Mouse (Mus musculus) MEL (cell line): ENCODE measurements at regions not wholly inside any gene's neighbourhood (a gene's known extent, or its start where the extent isn't known, plus 50 kb on each side); places are given as distances from the start of the nearest gene placed in this dataset.

Experiments used
- DNase-seq: peaks from one replicate; pipeline ENCODE4 v3.0.0; 2011; ENCODE audit warnings: low read depth, low spot score
- H3K27ac ChIP-seq: 2 replicates; pipeline ENCODE4 v1.5.1; 2012; ENCODE audit warnings: low read depth, mild to moderate bottlenecking, control low read depth, low read length, moderate library complexity; ENCODE audit not compliant: control insufficient read depth
- H3K27me3 ChIP-seq, 2 experiments: fragments of 150-350 bp in 1 of 2; sonication (generic) in 1 of 2; 2 replicates each; pipeline ENCODE4 v1.6.1; 2012; ENCODE audit warnings: low read length in 2 of 2, mild to moderate bottlenecking in 2 of 2, improper control_type of control experiment in 1 of 2, moderate library complexity in 1 of 2; ENCODE audit not compliant: insufficient read depth in 2 of 2, control insufficient read depth in 1 of 2
- H3K36me3 ChIP-seq, 2 experiments: 2 replicates each; pipeline ENCODE4 v1.6.1; 2012 to 2014; ENCODE audit warnings: low read length in 2 of 2, improper control_type of control experiment in 1 of 2, inconsistent platforms in 1 of 2, mild to moderate bottlenecking in 1 of 2; ENCODE audit not compliant: insufficient read depth in 2 of 2, control insufficient read depth in 1 of 2
- H3K4me1 ChIP-seq, 2 experiments: fragments of 150-350 bp in 1 of 2; sonication (generic) in 1 of 2; 2 replicates each; pipeline ENCODE4 v1.6.1; 2012; ENCODE audit warnings: low read length in 2 of 2, improper control_type of control experiment in 1 of 2, mild to moderate bottlenecking in 1 of 2; ENCODE audit not compliant: insufficient read depth in 2 of 2, control insufficient read depth in 1 of 2
- H3K4me3 ChIP-seq, 2 experiments: fragments of 150-350 bp in 1 of 2; sonication (generic) in 1 of 2; 2 replicates each; pipeline ENCODE4 v1.5.1; 2012; ENCODE audit warnings: low read depth in 2 of 2, low read length in 2 of 2, mild to moderate bottlenecking in 2 of 2, moderate library complexity in 2 of 2, control low read depth in 1 of 2, improper control_type of control experiment in 1 of 2; ENCODE audit not compliant: control insufficient read depth in 1 of 2, insufficient read depth in 1 of 2
- H3K79me2 ChIP-seq: 2 replicates; pipeline ENCODE4 v1.6.1; 2012; ENCODE audit warnings: mild to moderate bottlenecking, low read length, moderate library complexity; ENCODE audit not compliant: control insufficient read depth, poor library complexity, insufficient read depth
- H3K9ac ChIP-seq: 2 replicates; pipeline ENCODE4 v1.6.1; 2012; ENCODE audit warnings: low read depth, mild to moderate bottlenecking, control low read depth, low read length, moderate library complexity; ENCODE audit not compliant: control insufficient read depth, poor library complexity, severe bottlenecking
- H3K9me3 ChIP-seq: fragments of 150-350 bp; sonication (generic); replicated peaks from 2 replicates; pipeline ENCODE4 v1.6.1; 2012; ENCODE audit warnings: mild to moderate bottlenecking, low read length, improper control_type of control experiment, moderate library complexity; ENCODE audit not compliant: insufficient read depth
- BHLHE40 ChIP-seq: IDR thresholded peaks from 2 replicates; pipeline ENCODE4 v1.6.1; 2012; ENCODE audit warnings: low read depth, mild to moderate bottlenecking, inconsistent platforms, low read length, improper control_type of control experiment, borderline replicate concordance
- CHD2 ChIP-seq: IDR thresholded peaks from 2 replicates; pipeline ENCODE4 v1.6.1; 2011; ENCODE audit warnings: low read length, improper control_type of control experiment
- CTCF ChIP-seq, 3 experiments: IDR thresholded peaks in 2 of 3; conservative IDR thresholded peaks in 1 of 3; 2 replicates each; pipeline ENCODE4 v1.5.1; 2011 to 2012; ENCODE audit warnings: low read length in 3 of 3, low read depth in 2 of 3, mild to moderate bottlenecking in 2 of 3, improper control_type of control experiment in 1 of 3, inconsistent platforms in 1 of 3, mixed read lengths in 1 of 3, moderate library complexity in 1 of 3; ENCODE audit not compliant: control insufficient read depth in 1 of 3, insufficient read depth in 1 of 3, poor library complexity in 1 of 3, severe bottlenecking in 1 of 3
- GABPA ChIP-seq: IDR thresholded peaks from 2 replicates; pipeline ENCODE4 v1.6.1; 2012; ENCODE audit warnings: low read depth, mild to moderate bottlenecking, inconsistent platforms, low read length, improper control_type of control experiment, moderate library complexity
- HCFC1 ChIP-seq: IDR thresholded peaks from 2 replicates; pipeline ENCODE4 v1.6.1; 2012; ENCODE audit warnings: low read depth, mild to moderate bottlenecking, inconsistent platforms, low read length, improper control_type of control experiment, moderate library complexity
- MAFK ChIP-seq: IDR thresholded peaks from 2 replicates; pipeline ENCODE4 v1.6.1; 2011; ENCODE audit warnings: low read depth, mild to moderate bottlenecking, low read length, improper control_type of control experiment, borderline replicate concordance
- MEF2A ChIP-seq: IDR thresholded peaks from 2 replicates; pipeline ENCODE4 v1.6.1; 2014; ENCODE audit warnings: low read depth, mild to moderate bottlenecking, inconsistent platforms, low read length, improper control_type of control experiment; ENCODE audit not compliant: poor library complexity, insufficient replicate concordance, severe bottlenecking; ENCODE audit errors: extremely low read depth
- MXI1 ChIP-seq: IDR thresholded peaks from 2 replicates; pipeline ENCODE4 v1.6.1; 2011; ENCODE audit warnings: mild to moderate bottlenecking, low read depth, low read length, improper control_type of control experiment
- MYB ChIP-seq: IDR thresholded peaks from 2 replicates; pipeline ENCODE4 v1.6.1; 2011; ENCODE audit warnings: mild to moderate bottlenecking, low read depth, low read length, improper control_type of control experiment
- POLR2A ChIP-seq, 2 experiments: IDR thresholded peaks; 2 replicates each; pipeline ENCODE4 v1.6.1; 2011 to 2012; ENCODE audit warnings: low read length in 2 of 2, mild to moderate bottlenecking in 2 of 2, control low read depth in 1 of 2, improper control_type of control experiment in 1 of 2, low read depth in 1 of 2, moderate library complexity in 1 of 2; ENCODE audit not compliant: control insufficient read depth in 1 of 2, insufficient read depth in 1 of 2, poor library complexity in 1 of 2
- POLR2AphosphoS2 ChIP-seq: IDR thresholded peaks from 2 replicates; pipeline ENCODE4 v1.6.1; 2011; ENCODE audit warnings: low read length, improper control_type of control experiment
- POLR2AphosphoS5 ChIP-seq: IDR thresholded peaks from 2 replicates; pipeline ENCODE4 v1.6.1; 2012; ENCODE audit warnings: low read depth, borderline replicate concordance, mild to moderate bottlenecking, inconsistent platforms, low read length, moderate library complexity, mixed read lengths
- RAD21 ChIP-seq: IDR thresholded peaks from 2 replicates; pipeline ENCODE4 v1.6.1; 2011; ENCODE audit warnings: mild to moderate bottlenecking, low read depth, low read length, improper control_type of control experiment
- SMC3 ChIP-seq: IDR thresholded peaks from 2 replicates; pipeline ENCODE4 v1.6.1; 2011; ENCODE audit warnings: low read depth, low read length, improper control_type of control experiment
- TCF12 ChIP-seq: IDR thresholded peaks from 2 replicates; pipeline ENCODE4 v1.6.1; 2014; ENCODE audit warnings: low read depth, mild to moderate bottlenecking, inconsistent platforms, low read length, improper control_type of control experiment, moderate library complexity
- USF1 ChIP-seq: IDR thresholded peaks from 2 replicates; pipeline ENCODE4 v1.6.1; 2014; ENCODE audit warnings: low read depth, mild to moderate bottlenecking, inconsistent platforms, low read length, improper control_type of control experiment, moderate library complexity
- ZC3H11A ChIP-seq: IDR thresholded peaks from 2 replicates; pipeline ENCODE4 v1.6.1; 2012; ENCODE audit warnings: low read depth, mild to moderate bottlenecking, inconsistent platforms, low read length, improper control_type of control experiment
- ZMIZ1 ChIP-seq: IDR thresholded peaks from 2 replicates; pipeline ENCODE4 v1.6.1; 2012; ENCODE audit warnings: low read depth, mild to moderate bottlenecking, inconsistent platforms, low read length, improper control_type of control experiment, moderate library complexity

- no peaks in the 10 kb centered on the region for H3K79me2 ChIP-seq
- H3K9me3 ChIP-seq, result no peaks in the 10 kb centered on the region
- TF ChIP-seq MAFK (no peak), ZMIZ1 (no peak), HCFC1 (no peak), POLR2AphosphoS2 (no peak), SMC3 (no peak), MYB (no peak), CTCF (IDR thresholded peaks at IDR 0.05 in 2 of 3, conservative IDR thresholded peaks at IDR 0.05 in 1 of 3; ENCODE audit: control insufficient read depth in 1 of 3, insufficient read depth in 1 of 3, low read depth in 2 of 3, low read length in 3 of 3, poor library complexity in 1 of 3, severe bottlenecking in 1 of 3) (no peak)
- H3K9ac ChIP-seq, result no peak overlapping the region
- no peak overlapping the region for H3K4me3 ChIP-seq
- DNase-seq, result no peak
- no peaks in the 10 kb centered on the region for H3K27me3 ChIP-seq
- H3K27ac ChIP-seq, result no peak overlapping the region
- H3K36me3 ChIP-seq, result no peaks in the 10 kb centered on the region
- H3K4me1 ChIP-seq, result no peaks in the 10 kb centered on the region
Measured at GRCm38 (mm10) chr8:9124503-9124902, 434.2 kb upstream of the Arglu1 start.

DNA sequence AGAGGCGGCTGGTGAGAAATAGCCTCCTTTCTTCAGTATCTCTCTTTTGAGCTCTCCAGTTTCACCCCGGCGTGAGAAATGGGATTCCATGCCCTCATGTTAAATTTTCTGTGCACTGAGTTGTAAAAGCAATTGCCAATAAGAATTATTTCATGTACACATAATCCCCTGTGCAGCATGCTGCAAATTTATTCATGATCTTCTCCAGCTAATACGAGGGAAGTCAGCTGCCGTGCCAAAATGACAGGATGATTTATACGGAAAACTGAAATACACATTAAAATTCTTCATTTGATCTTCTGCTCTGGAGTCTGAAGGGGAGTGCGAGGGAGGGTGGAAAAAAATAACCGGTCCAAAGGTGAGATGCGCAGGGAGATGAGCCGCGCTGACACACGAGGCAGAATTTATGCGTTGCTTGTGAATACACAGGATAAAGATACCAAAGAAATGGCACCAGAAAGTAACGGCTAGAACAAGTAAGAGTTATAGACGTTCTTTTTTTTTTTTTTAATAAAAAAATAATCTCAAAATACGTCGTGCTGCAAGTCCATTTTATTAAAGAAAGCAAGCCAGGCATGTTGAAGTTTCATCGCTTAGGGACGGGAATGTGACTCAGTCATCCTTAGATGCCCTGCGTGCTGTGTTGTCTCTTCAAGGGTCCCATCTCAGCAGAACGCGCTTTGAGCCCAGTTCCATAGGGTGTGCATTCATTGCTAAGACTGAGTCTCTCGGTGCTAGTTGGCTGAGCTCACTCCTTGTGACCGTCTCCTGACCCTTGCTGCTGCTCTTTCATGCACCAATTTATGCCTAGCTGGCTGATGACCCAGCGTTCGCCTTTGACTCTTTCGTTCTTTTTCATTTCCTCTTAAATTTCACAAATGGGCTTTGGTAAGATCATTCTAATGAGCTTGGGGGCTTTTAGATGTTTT lies 427.8 kb upstream of the Arglu1 start:
- H3K9me3 ChIP-seq, result no peaks in the 10 kb centered on the region
- no peaks in the 10 kb centered on the region for H3K36me3 ChIP-seq
- no peak for TF ChIP-seq POLR2A (IDR thresholded peaks at IDR 0.05; ENCODE audit: control insufficient read depth in 1 of 2, insufficient read depth in 1 of 2, low read depth in 1 of 2, low read length in 2 of 2, poor library complexity in 1 of 2)
- no peak for TF ChIP-seq TCF12
- no peak for TF ChIP-seq MXI1
- no peak for TF ChIP-seq GABPA
- no peak for TF ChIP-seq BHLHE40
- TF ChIP-seq MEF2A, result no peak
- no peak for TF ChIP-seq POLR2AphosphoS2
- no peak for TF ChIP-seq ZC3H11A
- no peak for TF ChIP-seq CTCF (IDR thresholded peaks at IDR 0.05 in 2 of 3, conservative IDR thresholded peaks at IDR 0.05 in 1 of 3; ENCODE audit: control insufficient read depth in 1 of 3, insufficient read depth in 1 of 3, low read depth in 2 of 3, low read length in 3 of 3, poor library complexity in 1 of 3, severe bottlenecking in 1 of 3)
- TF ChIP-seq RAD21, result no peak
- TF ChIP-seq CHD2, result no peak
- no peak for TF ChIP-seq POLR2AphosphoS5
- no peak for TF ChIP-seq USF1
- no peak for TF ChIP-seq SMC3
- DNase-seq, result no peak
- H3K4me1 ChIP-seq, result no peaks in the 10 kb centered on the region
- H3K79me2 ChIP-seq, result no peaks in the 10 kb centered on the region
- H3K27ac ChIP-seq, result no peak overlapping the region
- H3K27me3 ChIP-seq, result no peaks in the 10 kb centered on the region
- no peak overlapping the region for H3K9ac ChIP-seq
- H3K4me3 ChIP-seq, result no peak overlapping the region
